Mouse (Mus musculus): ENCODE measurements around the gene Nfam1.
A peak's percentile ranks its signal among the peaks of the same experiment; 100 is the strongest.

Gene Nfam1

GRCm38 (mm10) chr15:83037755-83038483 is 4.8 kb upstream of the Nfam1 start:
- peak; percentile 94 for DNase-seq

- peak; percentile 46 for DNase-seq
These were observed 3.9 kb upstream of the Nfam1 start for GRCm38 (mm10) chr15:83036900-83037519.

- no peak for DNase-seq
These were observed 3.0 kb upstream of the Nfam1 start for GRCm38 (mm10) chr15:83036089-83036488.

GRCm38 (mm10) chr15:83034275-83034977 is 1.3 kb upstream of the Nfam1 start:
- no peak for DNase-seq

GRCm38 (mm10) chr15:83030884-83031283 is 2.2 kb downstream of the Nfam1 start:
- DNase-seq = no peak

- no peak for DNase-seq
These were observed 3.1 kb downstream of the Nfam1 start for GRCm38 (mm10) chr15:83029725-83030718.

- DNase-seq = no peak
These were observed 7.0 kb downstream of the Nfam1 start for GRCm38 (mm10) chr15:83026129-83026528.

GRCm38 (mm10) chr15:83025041-83025760 is 7.9 kb downstream of the Nfam1 start:
- peak; percentile 42 for DNase-seq

- DNase-seq = no peak
These were observed 10.2 kb downstream of the Nfam1 start for GRCm38 (mm10) chr15:83022947-83023346.

GRCm38 (mm10) chr15:83010990-83011664 is 22.0 kb downstream of the Nfam1 start:
- DNase-seq = no peak

- DNase-seq = no peak
These were observed 22.7 kb downstream of the Nfam1 start for GRCm38 (mm10) chr15:83010423-83010822.

GRCm38 (mm10) chr15:83009532-83009931 is 23.6 kb downstream of the Nfam1 start:
- no peak for DNase-seq

- no peak for DNase-seq
These were observed 24.2 kb downstream of the Nfam1 start for GRCm38 (mm10) chr15:83008761-83009423.

GRCm38 (mm10) chr15:83007346-83007920 is 25.7 kb downstream of the Nfam1 start:
- DNase-seq = no peak

GRCm38 (mm10) chr15:83002665-83003548 is 30.2 kb downstream of the Nfam1 start:
- DNase-seq = no peak

GRCm38 (mm10) chr15:82998811-82999221 is 34.3 kb downstream of the Nfam1 start:
- DNase-seq = no peak

- DNase-seq = no peak
These were observed 36.7 kb downstream of the Nfam1 start for GRCm38 (mm10) chr15:82996431-82996830.

- no peak for DNase-seq
These were observed 37.9 kb downstream of the Nfam1 start for GRCm38 (mm10) chr15:82995239-82995638.

GRCm38 (mm10) chr15:82992911-82993310 is 40.2 kb downstream of the Nfam1 start:
- no peak for DNase-seq

All from kidney, adult 18-20 months (tissue).